Mouse (Mus musculus) liver, embryonic 12.5 days (tissue): Measurements from ENCODE around the gene Dock9. TPM values are rescaled to one million over a fixed set of nuclear protein-coding genes. Genes with fewer than 3 reads are reported as not detected.

Experiments
- ATAC-seq: fragments of 200-750 bp; cut with Nextera tagmentation; 2 replicates; pipeline ENCODE4 v1.8.0; 2017; ENCODE audit warnings: moderate number of reproducible peaks, mild to moderate bottlenecking, moderate library complexity
- H3K27ac ChIP-seq: fragments of 300-500 bp; sonication (generic); 2 replicates; pipeline ENCODE4 v1.5.1; 2016; ENCODE audit warnings: mild to moderate bottlenecking
- H3K27me3 ChIP-seq: fragments of 300-500 bp; sonication (generic); replicated peaks from 2 replicates; pipeline ENCODE4 v1.6.1; 2016; ENCODE audit warnings: mild to moderate bottlenecking, moderate library complexity
- H3K36me3 ChIP-seq: fragments of 300-500 bp; sonication (generic); 2 replicates; pipeline ENCODE4 v1.6.1; 2016; ENCODE audit warnings: mild to moderate bottlenecking, moderate library complexity
- H3K4me1 ChIP-seq: fragments of 300-500 bp; sonication (generic); 2 replicates; pipeline ENCODE4 v1.6.1; 2016
- H3K4me2 ChIP-seq: fragments of 300-500 bp; sonication (generic); 2 replicates; pipeline ENCODE4 v1.6.1; 2016; ENCODE audit warnings: mild to moderate bottlenecking, moderate library complexity
- H3K4me3 ChIP-seq: fragments of 300-500 bp; sonication (generic); 2 replicates; pipeline ENCODE4 v1.5.1; 2016; ENCODE audit warnings: mild to moderate bottlenecking, moderate library complexity
- H3K9ac ChIP-seq: fragments of 300-500 bp; sonication (generic); 2 replicates; pipeline ENCODE4 v1.6.1; 2016; ENCODE audit warnings: mild to moderate bottlenecking, moderate library complexity
- H3K9me3 ChIP-seq: fragments of 300-500 bp; sonication (generic); replicated peaks from 2 replicates; pipeline ENCODE4 v1.6.1; 2016; ENCODE audit warnings: mild to moderate bottlenecking, moderate library complexity
- WGBS: fragments of 180-500 bp; shearing (Covaris S2); methylation state at CpG from one replicate; pipeline ENCODE4 v1.1.7; 2016; ENCODE audit not compliant: insufficient replicate concordance; 5-methylcytosine and 5-hydroxymethylcytosine counted together
- polyA plus RNA-seq: library from polyadenylated mRNA; unstranded; fragments of >200 nt; fragmentation: Nextera tagmentation; extraction: Ambion mirVana; gene quantifications from 2 replicates; pipeline ENCODE4 v1.2.1, GENCODE M21; 2016

The Dock9 gene
- polyA plus RNA-seq, 1 experiment from 2014 or later, result 2.0 TPM

DNA sequence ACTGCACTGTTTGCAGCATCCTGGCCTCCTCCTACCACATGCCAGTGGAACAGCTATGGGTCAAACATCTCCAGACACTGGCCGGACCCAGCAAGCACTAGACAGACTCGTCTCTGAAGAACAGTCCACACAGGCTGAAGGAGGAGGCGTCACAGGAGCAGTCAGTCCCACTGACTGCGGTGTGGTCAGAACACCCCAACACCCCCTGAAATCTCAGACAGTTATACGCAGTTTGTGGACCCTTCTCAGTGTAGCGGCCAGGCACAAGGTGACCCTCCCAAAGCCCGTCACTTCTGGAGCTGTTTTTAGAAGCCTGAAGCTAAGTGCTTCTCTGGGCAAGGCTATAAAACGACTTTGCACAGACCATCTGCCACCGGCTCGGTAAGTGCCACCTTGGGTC lies 143.9 kb downstream of the Dock9 start:
- Histone ChIP-seq H3K4me3 (no peak overlapping the region), H3K27ac (no peak overlapping the region), H3K4me1 (0 out of 2 replicates have a peak, but pooled peaks cover 6% of the 10 kb centered on the region), H3K9me3 (no peaks in the 10 kb centered on the region), H3K36me3 (no peaks in the 10 kb centered on the region), H3K4me2 (no peak overlapping the region), H3K9ac (no peak overlapping the region), H3K27me3 (no peaks in the 10 kb centered on the region)
- no peak for ATAC-seq
- WGBS, result 71% methylated on average over 10 of the region's 10 CpGs

DNA sequence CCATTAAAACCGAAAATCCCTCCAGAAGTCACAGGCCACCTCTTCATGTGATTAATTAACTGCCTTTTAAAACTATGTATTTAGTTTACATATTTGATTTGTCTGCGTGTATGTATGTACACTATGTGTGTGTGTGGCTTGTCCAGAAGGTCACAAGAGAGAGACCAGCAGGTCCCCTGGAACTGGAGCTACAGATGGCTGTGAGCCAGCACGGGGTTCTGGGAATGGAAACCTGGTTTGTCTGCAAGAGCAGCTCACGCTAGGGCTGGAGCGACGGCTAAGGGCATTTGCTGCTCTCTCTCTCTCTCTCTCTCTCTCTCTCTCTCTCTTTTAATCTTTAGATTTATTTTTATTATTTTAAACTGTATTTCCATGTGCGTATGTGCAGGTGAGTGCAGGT lies 144.4 kb downstream of the Dock9 start:
- no peak overlapping the region for H3K4me3 ChIP-seq
- H3K36me3 ChIP-seq, result no peaks in the 10 kb centered on the region
- H3K27me3 ChIP-seq, result no peaks in the 10 kb centered on the region
- H3K4me1 ChIP-seq, result 0 out of 2 replicates have a peak, but pooled peaks cover 8% of the 10 kb centered on the region
- no peak overlapping the region for H3K9ac ChIP-seq
- ATAC-seq, result no peak
- no peak overlapping the region for H3K4me2 ChIP-seq
- 81% methylated on average over 7 of the region's 7 CpGs for WGBS
- H3K9me3 ChIP-seq, result no peaks in the 10 kb centered on the region
- H3K27ac ChIP-seq, result no peak overlapping the region

DNA sequence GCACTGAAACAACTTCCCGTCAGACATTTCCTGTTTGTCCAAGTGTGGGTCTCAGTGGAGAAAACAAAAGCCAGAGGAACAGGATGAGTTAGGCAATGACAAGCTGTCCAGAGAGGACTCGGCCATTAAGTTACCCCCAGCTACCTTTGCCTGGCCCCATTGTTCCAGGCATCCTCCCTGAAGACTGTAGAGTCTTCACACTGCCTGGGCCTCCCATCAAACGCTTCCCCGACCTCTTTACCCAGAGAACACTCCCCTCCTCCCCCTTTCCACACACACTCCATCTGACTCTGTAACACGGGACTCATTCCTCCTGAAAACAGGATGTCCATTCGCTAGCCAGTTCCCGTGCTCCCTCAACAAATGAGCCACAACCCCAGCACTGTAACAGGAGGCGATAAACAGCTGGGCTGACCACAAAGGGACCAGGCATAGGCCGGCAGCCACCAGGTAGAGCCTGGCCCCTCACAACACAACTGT lies 149.0 kb downstream of the Dock9 start:
- no peaks in the 10 kb centered on the region for H3K36me3 ChIP-seq
- H3K27ac ChIP-seq, result peak overlapping the region; percentile 36; the same call in 1 of the 2 replicates
- H3K4me3 ChIP-seq, result no peak overlapping the region
- peak; percentile 55 for ATAC-seq
- no peak overlapping the region for H3K4me2 ChIP-seq
- no peaks in the 10 kb centered on the region for H3K9me3 ChIP-seq
- no peaks in the 10 kb centered on the region for H3K27me3 ChIP-seq
- 30% methylated on average over 9 of the region's 9 CpGs for WGBS
- 0 out of 2 replicates have a peak, but pooled peaks cover 4% of the 10 kb centered on the region for H3K4me1 ChIP-seq
- H3K9ac ChIP-seq, result no peak overlapping the region

DNA sequence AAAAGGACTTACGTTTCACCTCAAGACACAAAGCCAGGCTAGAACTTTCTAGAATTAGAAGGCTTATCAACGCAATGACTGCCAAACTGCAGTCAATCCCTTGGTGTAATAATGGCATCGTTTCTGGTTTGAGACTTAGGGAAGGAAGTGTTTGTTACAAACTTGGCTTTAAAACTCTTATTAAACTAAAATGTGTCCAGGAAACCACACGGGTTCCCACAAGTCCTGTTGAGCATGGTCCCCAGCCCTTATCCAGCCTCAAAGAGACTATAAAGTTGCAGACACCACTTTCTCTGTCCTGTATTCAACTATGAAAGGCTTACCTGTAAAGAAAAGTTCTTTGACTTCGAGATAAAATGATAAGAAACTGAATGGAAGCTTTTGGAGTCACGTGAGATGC lies 149.9 kb downstream of the Dock9 start:
- Histone ChIP-seq H3K36me3 (no peaks in the 10 kb centered on the region), H3K4me3 (no peak overlapping the region), H3K27ac (no peak overlapping the region), H3K4me2 (no peak overlapping the region), H3K4me1 (0 out of 2 replicates have a peak, but pooled peaks cover 4% of the 10 kb centered on the region), H3K27me3 (no peaks in the 10 kb centered on the region), H3K9me3 (no peaks in the 10 kb centered on the region), H3K9ac (no peak overlapping the region)
- WGBS, result 39% methylated on average over 6 of the region's 6 CpGs
- ATAC-seq, result no peak

DNA sequence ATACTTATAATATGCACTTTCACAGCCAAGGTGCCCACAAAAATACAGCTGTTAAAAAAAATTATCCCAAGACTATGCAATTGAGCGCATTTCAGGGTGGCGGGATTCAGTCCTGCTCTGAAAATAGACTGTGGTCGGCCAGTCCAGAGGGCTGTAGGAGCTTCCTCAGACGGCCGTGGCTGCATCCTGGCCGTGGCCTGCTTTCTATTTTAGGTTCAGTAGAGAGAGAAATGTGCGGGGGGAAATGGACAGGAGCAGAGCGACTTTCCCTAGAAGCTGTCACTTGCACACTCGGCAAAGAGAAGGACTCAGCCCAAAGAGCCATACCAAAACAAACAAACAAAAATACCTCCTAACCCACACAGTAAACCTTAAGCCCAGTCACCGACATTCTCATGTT lies 151.0 kb downstream of the Dock9 start:
- no peaks in the 10 kb centered on the region for H3K27me3 ChIP-seq
- no peak overlapping the region for H3K9ac ChIP-seq
- 0 out of 2 replicates have a peak, but pooled peaks cover 4% of the 10 kb centered on the region for H3K4me1 ChIP-seq
- WGBS, result 24% methylated on average over 10 of the region's 10 CpGs
- peak overlapping the region; percentile 21; the same call in 1 of the 2 replicates for H3K27ac ChIP-seq
- no peak for ATAC-seq
- no peaks in the 10 kb centered on the region for H3K9me3 ChIP-seq
- H3K36me3 ChIP-seq, result no peaks in the 10 kb centered on the region
- no peak overlapping the region for H3K4me3 ChIP-seq
- no peak overlapping the region for H3K4me2 ChIP-seq

DNA sequence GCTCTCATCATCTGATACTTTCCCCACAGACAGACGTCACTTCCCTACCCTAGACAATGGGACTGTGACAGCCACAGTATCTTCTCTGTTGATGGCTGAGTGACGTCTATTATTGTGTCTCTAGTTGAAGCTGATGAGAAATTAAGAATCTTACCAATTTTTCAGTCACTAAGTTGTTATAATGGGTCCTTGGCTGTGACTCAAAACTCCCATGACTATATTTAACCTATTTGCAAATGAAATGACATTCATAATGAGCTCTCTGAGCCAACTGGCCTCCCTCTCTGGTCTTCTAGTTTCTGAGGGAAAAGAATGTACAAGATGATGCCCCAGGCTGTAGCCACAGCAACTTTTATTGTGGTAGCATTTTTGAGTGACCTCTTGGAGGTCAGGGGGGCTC lies 153.3 kb downstream of the Dock9 start:
- no peak overlapping the region for H3K4me3 ChIP-seq
- H3K4me2 ChIP-seq, result no peak overlapping the region
- no peaks in the 10 kb centered on the region for H3K27me3 ChIP-seq
- 0 out of 2 replicates have a peak, but pooled peaks cover 4% of the 10 kb centered on the region for H3K4me1 ChIP-seq
- H3K9ac ChIP-seq, result no peak overlapping the region
- ATAC-seq, result no peak
- no peak overlapping the region for H3K27ac ChIP-seq
- peaks cover 4% of the 10 kb centered on the region; the same call in 1 of the 2 replicates for H3K36me3 ChIP-seq
- no peaks in the 10 kb centered on the region for H3K9me3 ChIP-seq
- 68% methylated on average over 2 of the region's 2 CpGs for WGBS

DNA sequence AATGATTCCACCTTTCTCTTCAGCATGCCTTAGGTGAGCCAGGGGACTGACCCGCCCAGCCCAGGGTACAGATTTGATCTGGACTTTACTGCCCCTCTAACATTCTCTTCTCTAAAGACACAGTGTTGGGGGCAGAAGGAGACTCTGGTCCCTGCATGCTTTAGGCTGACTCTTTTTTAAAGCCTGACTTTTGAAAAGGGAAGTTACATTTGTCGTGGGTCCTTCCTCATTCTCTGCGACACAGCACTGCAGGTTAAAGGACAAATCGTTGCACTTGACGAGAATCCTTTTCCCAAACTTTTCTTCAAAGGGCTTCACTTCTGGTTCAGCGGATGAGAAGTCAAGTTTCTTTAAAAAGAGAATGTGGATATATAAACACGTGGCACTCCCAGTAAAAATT lies 156.4 kb downstream of the Dock9 start:
- WGBS, result 47% methylated on average over 7 of the region's 7 CpGs
- no peak for ATAC-seq
- Histone ChIP-seq H3K4me1 (no peaks in the 10 kb centered on the region), H3K4me3 (no peak overlapping the region), H3K36me3 (peaks cover 12% of the 10 kb centered on the region; the same call in 1 of the 2 replicates), H3K27me3 (no peaks in the 10 kb centered on the region), H3K27ac (no peak overlapping the region), H3K9ac (no peak overlapping the region), H3K4me2 (no peak overlapping the region), H3K9me3 (no peaks in the 10 kb centered on the region)

DNA sequence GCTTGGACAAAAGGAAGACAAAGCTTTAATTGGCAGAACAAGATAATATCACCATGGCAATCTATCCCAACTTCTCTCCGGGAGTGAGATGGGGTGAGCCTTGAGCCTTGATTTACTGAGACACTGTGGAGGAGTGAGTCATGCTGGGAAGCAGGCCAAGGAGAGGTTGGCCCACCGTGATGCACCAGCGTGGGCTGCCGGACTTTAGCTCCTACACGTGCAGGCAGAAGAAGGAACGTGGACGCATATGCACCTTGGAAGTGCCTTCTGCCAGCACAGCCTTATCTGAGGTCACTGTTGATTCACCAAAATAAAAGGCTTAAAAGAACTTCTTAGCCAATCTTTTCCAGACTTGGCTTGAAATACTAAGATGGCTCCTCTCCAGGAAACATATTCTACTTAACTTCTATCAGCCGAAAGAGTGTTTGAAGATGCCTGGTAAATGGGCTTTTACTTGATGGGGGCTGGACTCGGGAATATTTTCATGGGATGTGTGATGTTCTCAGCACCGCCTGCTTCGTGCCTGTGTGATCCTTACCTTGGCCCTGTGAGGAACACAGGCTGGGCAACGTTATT lies 160.6 kb downstream of the Dock9 start:
- ATAC-seq, result no peak
- H3K27ac ChIP-seq, result no peak overlapping the region
- no peaks in the 10 kb centered on the region for H3K9me3 ChIP-seq
- no peak overlapping the region for H3K4me2 ChIP-seq
- H3K27me3 ChIP-seq, result no peaks in the 10 kb centered on the region
- H3K36me3 ChIP-seq, result peaks cover 12% of the 10 kb centered on the region; the same call in 1 of the 2 replicates
- no peak overlapping the region for H3K4me3 ChIP-seq
- H3K4me1 ChIP-seq, result no peaks in the 10 kb centered on the region
- WGBS, result 70% methylated on average over 12 of the region's 12 CpGs
- no peak overlapping the region for H3K9ac ChIP-seq

DNA sequence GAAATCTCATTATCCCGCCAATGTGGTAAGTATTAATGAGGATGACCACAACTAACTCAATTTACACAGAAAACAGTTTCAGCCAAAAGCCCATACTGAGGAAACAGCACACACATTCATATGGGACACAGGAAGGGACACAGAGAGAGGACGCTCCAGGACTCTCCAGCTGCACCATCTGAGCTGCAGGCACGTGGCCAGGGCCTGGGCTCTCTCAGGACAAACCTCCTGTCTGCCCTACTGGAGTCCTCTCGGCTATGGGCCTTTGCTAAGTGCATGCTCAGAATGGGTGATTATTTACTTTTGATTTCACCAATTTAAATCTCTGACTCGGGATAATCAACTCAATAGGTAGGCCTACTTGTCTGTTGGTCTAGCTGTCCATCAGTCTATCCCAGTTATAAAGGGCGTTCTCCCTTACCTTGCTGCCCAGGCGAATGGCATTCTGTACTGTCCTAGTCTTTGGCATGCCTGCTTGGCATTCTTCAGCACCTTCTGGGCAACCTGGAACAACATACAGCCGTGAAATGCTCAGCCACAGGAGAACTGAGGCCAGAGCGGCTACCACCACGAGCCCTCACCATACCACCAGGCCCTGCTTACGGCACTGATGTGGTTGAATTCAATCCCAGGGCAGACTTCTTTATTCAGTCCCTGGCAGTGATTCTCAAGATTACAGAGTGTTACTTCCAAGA lies 162.8 kb downstream of the Dock9 start:
- no peak overlapping the region for H3K27ac ChIP-seq
- H3K4me2 ChIP-seq, result no peak overlapping the region
- no peaks in the 10 kb centered on the region for H3K4me1 ChIP-seq
- no peak for ATAC-seq
- peaks cover 12% of the 10 kb centered on the region; the same call in 1 of the 2 replicates for H3K36me3 ChIP-seq
- WGBS, result 73% methylated on average over 11 of the region's 11 CpGs
- H3K4me3 ChIP-seq, result no peak overlapping the region
- H3K9ac ChIP-seq, result no peak overlapping the region
- H3K27me3 ChIP-seq, result no peaks in the 10 kb centered on the region
- H3K9me3 ChIP-seq, result no peaks in the 10 kb centered on the region

DNA sequence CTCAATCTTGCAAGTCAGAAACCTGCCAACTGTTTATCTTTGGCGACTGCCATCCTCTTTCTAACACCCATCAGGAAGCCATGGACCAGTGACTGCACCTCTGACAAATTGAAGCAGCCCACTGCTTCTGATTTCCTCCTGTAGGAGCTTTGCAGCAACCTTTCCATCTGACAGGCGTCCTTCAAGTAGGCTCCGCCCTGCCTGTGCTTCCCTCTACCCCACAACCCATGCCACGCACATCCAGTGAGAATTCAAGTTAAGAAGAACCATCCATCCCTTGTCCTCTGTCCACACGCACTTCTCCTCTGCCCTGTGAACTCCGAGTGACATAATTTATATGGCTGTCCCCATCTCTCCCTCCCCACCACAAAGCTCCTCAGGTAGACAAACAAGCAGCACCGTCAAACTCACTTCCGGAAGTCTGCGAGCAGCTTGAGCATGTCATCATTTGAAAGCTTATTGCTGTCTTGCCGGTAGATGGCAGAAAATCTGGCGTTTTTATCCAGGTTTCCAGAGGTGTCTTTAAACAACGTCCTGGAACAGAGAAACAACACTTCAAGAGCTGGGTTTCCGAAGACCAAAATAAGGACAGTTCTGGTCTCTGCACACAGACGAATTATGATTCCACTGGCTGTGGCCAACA lies 163.4 kb downstream of the Dock9 start:
- ATAC-seq, result no peak
- Histone ChIP-seq H3K4me1 (no peaks in the 10 kb centered on the region), H3K27ac (no peak overlapping the region), H3K4me3 (no peak overlapping the region), H3K36me3 (peaks cover 8% of the 10 kb centered on the region; the same call in 1 of the 2 replicates), H3K4me2 (no peak overlapping the region), H3K9me3 (no peaks in the 10 kb centered on the region), H3K9ac (no peak overlapping the region), H3K27me3 (no peaks in the 10 kb centered on the region)
- 70% methylated on average over 14 of the region's 14 CpGs for WGBS

DNA sequence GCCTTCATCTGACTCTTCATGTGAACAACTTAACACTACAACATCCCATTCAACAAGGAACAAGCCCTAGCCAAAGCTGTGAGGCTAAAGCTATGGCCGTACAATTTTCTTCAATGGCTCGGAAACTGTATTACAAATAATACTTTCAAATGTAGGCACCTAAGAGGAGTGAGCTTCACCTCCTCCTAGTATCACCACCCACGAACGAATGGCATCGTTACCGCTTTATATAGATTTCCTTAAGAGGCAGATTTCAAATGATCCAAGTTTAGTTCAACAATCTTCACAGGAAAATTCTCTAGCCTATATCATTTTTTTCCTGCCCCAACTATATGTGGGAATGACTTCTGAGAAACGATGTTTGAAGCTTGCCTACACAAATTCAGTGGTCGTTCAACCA lies 165.7 kb downstream of the Dock9 start:
- Histone ChIP-seq H3K4me3 (no peak overlapping the region), H3K36me3 (no peaks in the 10 kb centered on the region), H3K4me1 (no peaks in the 10 kb centered on the region), H3K9me3 (no peaks in the 10 kb centered on the region), H3K27me3 (no peaks in the 10 kb centered on the region), H3K4me2 (no peak overlapping the region), H3K27ac (no peak overlapping the region), H3K9ac (no peak overlapping the region)
- whole genome bisulfite sequencing, result 82% methylated on average over 8 of the region's 8 CpGs
- ATAC-seq, result no peak

DNA sequence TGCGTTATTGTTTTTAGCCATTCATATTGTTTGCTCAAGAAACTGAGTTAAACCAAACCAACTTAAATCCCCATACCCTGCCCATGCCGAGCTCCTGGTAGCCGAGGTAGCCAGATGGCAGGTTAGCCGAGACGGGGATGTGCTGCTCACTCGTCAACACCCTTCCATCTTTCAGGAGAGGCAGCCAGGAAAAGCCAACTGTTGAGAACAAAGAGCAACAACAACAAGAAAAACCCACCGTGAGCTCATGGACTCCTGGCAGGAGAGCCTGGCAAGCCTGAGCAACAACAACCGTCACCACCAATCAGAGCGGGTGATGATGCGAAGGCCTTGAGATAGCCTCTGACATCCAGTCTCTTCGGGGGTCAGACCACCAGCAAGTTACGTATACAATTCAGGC lies 170.9 kb downstream of the Dock9 start:
- no peak for ATAC-seq
- Histone ChIP-seq H3K27ac (no peak overlapping the region), H3K36me3 (no peaks in the 10 kb centered on the region), H3K4me2 (no peak overlapping the region), H3K27me3 (no peaks in the 10 kb centered on the region), H3K4me1 (no peaks in the 10 kb centered on the region), H3K9me3 (no peaks in the 10 kb centered on the region), H3K9ac (no peak overlapping the region), H3K4me3 (no peak overlapping the region)
- 80% methylated on average over 12 of the region's 12 CpGs for WGBS
